Mouse (Mus musculus): ENCODE measurements around the gene Selenoh. TPM values are rescaled to one million over a fixed set of nuclear protein-coding genes. Genes with fewer than 3 reads are reported as not detected.
A peak's percentile ranks its signal among the peaks of the same experiment; 100 is the strongest.

Selenoh gene
- polyA plus RNA-seq, 1 experiment from 2014 or later: 102 TPM

GRCm38 (mm10) chr2:84619646-84620340 lies 50.8 kb downstream of the Selenoh start:
- TF ChIP-seq CTCF (IDR thresholded peaks at IDR 0.05) (no peak), EP300 (IDR thresholded peaks at IDR 0.05) (no peak)
- Histone ChIP-seq H3K4me3 (ENCODE audit: low read depth, low read length) (no peak overlapping the region), H3K27me3 (replicated peaks; ENCODE audit: insufficient read depth, low read length) (no peaks in the 10 kb centered on the region), H3K9ac (replicated peaks; ENCODE audit: low read depth) (no peak overlapping the region), H3K9me3 (ENCODE audit: low read length) (no peaks in the 10 kb centered on the region), H3K27ac (ENCODE audit: low read length) (peak overlapping the region; percentile 64; the same call in 1 of the 2 replicates), H3K4me2 (replicated peaks; ENCODE audit: low read depth, low read length) (no peak overlapping the region), H3K4me1 (ENCODE audit: insufficient read depth, low read depth, low read length) (peaks cover 26% of the 10 kb centered on the region), H3K36me3 (ENCODE audit: insufficient read depth, low read length) (peaks cover 32% of the 10 kb centered on the region; the same call in 1 of the 2 replicates)
- WGBS: 92% methylated on average over 21 of the region's 21 CpGs
- no peak for ATAC-seq
- DNase-seq (ENCODE audit: low spot score): no peak

Other genes with a start within 250 kb of the Selenoh start
- gene Calcrl, start 245.4 kb downstream of the Selenoh start, polyA plus RNA-seq (2015; fragmentation: Nextera tagmentation; extraction: Ambion mirVana): 347 and 455 TPM in 2 replicates
- gene Tfpi, start 194.0 kb downstream of the Selenoh start, polyA plus RNA-seq (2015; fragmentation: Nextera tagmentation; extraction: Ambion mirVana): 35.7 and 41.4 TPM in 2 replicates
- gene Ctnnd1, start 20.0 kb downstream of the Selenoh start, polyA plus RNA-seq (2015; fragmentation: Nextera tagmentation; extraction: Ambion mirVana): 38.2 and 42.9 TPM in 2 replicates
- 0.06 and 0.07 TPM in 2 replicates for gene Btbd18, start 11.7 kb downstream of the Selenoh start, polyA plus RNA-seq (2015; fragmentation: Nextera tagmentation; extraction: Ambion mirVana)
- not detected in 2 replicates for gene Gm28635, start 7.3 kb upstream of the Selenoh start, polyA plus RNA-seq (2015; fragmentation: Nextera tagmentation; extraction: Ambion mirVana)
- gene Med19, start 7.6 kb upstream of the Selenoh start, polyA plus RNA-seq (2015; fragmentation: Nextera tagmentation; extraction: Ambion mirVana): 21.0 and 22.6 TPM in 2 replicates
- gene Tmx2, start 8.4 kb upstream of the Selenoh start, polyA plus RNA-seq (2015; fragmentation: Nextera tagmentation; extraction: Ambion mirVana): 51.6 and 52.8 TPM in 2 replicates
- gene Zdhhc5, start 44.4 kb upstream of the Selenoh start, polyA plus RNA-seq (2015; fragmentation: Nextera tagmentation; extraction: Ambion mirVana): 15.8 and 19.9 TPM in 2 replicates
- 19.3 and 19.5 TPM in 2 replicates for gene Clp1, start 56.6 kb upstream of the Selenoh start, polyA plus RNA-seq (2015; fragmentation: Nextera tagmentation; extraction: Ambion mirVana)
- gene Ypel4, start 63.3 kb upstream of the Selenoh start, polyA plus RNA-seq (2015; fragmentation: Nextera tagmentation; extraction: Ambion mirVana): 2.6 and 3.4 TPM in 2 replicates
- 5.6 and 6.5 TPM in 2 replicates for gene Gm19426, start 72.9 kb upstream of the Selenoh start, polyA plus RNA-seq (2015; fragmentation: Nextera tagmentation; extraction: Ambion mirVana)
- 269 and 283 TPM in 2 replicates for gene Serping1, start 104.7 kb upstream of the Selenoh start, polyA plus RNA-seq (2015; fragmentation: Nextera tagmentation; extraction: Ambion mirVana)
- 83.7 and 85.6 TPM in 2 replicates for gene Ube2l6, start 128.1 kb upstream of the Selenoh start, polyA plus RNA-seq (2015; fragmentation: Nextera tagmentation; extraction: Ambion mirVana)
- 0.44 and 0.53 TPM in 2 replicates for gene Smtnl1, start 151.9 kb upstream of the Selenoh start, polyA plus RNA-seq (2015; fragmentation: Nextera tagmentation; extraction: Ambion mirVana)
- gene Timm10, start 156.2 kb upstream of the Selenoh start, polyA plus RNA-seq (2015; fragmentation: Nextera tagmentation; extraction: Ambion mirVana): 24.2 and 28.5 TPM in 2 replicates
- 4.9 and 6.6 TPM in 2 replicates for gene Slc43a1, start 168.1 kb upstream of the Selenoh start, polyA plus RNA-seq (2015; fragmentation: Nextera tagmentation; extraction: Ambion mirVana)
- gene Rtn4rl2, start 215.9 kb upstream of the Selenoh start, polyA plus RNA-seq (2015; fragmentation: Nextera tagmentation; extraction: Ambion mirVana): 0.62 and 1.1 TPM in 2 replicates